Mouse (Mus musculus): Measurements from ENCODE around the gene Itsn2.

DNA sequence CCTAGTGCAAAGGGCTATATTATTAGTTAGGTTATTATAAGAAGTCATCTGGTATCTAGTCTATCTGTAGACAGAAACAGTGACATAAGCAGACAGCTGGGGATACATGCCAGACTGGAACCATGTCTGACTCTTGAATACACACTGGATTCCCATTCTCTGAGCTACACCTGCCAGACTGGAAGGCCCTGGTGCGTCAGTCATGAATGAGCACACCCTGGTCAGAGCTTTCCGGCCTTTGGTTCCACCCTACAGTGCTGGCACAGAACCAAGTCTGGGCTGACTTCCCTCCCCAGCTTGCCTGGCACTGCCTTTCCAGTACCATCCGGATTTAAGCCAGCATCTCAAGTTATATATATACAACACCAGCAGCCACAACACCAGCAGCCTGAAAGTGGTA is 3.8 kb upstream of the Itsn2 start:
- TF ChIP-seq CTCF (IDR thresholded peaks at IDR 0.05; ENCODE audit: control insufficient read depth, insufficient read depth, insufficient replicate concordance, low read depth, low read length) = no peak
- TF ChIP-seq POLR2A (IDR thresholded peaks at IDR 0.05; ENCODE audit: control insufficient read depth, low read depth, low read length) = no peak
